Comparison of ENCODE assay signal across 8 mouse cellular contexts in genomic region chr10:88983444-88983843, GRCm38 (mm10).
DNase-seq lines count a peak whose midpoint lies in the region; ATAC-seq and TF ChIP-seq lines count a peak whose summit lies in the region.

No protein-coding gene starts in this region.

- no peak for ATAC-seq in hindbrain, embryonic 11.5 days (ENCODE audit: low FRiP score)
- ATAC-seq in hindbrain, embryonic 16.5 days = no peak
- no peak for ATAC-seq in lung, postnatal 0 days
- no peak for ATAC-seq in inflammation-experienced regulatory T-cells, adult 6 months
- no peak for ATAC-seq in erythroblast, adult 5-6 weeks (replicated peaks; ENCODE audit: low FRiP score, poor library complexity, severe bottlenecking)

- DNase-seq in hindbrain, embryonic 11.5 days (ENCODE audit: low spot score) = peak; percentile 36
- DNase-seq in 3T3-L1 (ENCODE audit: low read depth, low spot score) (peak; percentile 42), NIH3T3 (ENCODE audit: low read depth) (peak; percentile 66)
- peak; percentile 2 for DNase-seq in forelimb bud, embryonic 11.5 days (ENCODE audit: low read depth, low spot score)
- DNase-seq in lung, postnatal 0 days (ENCODE audit: low spot score) = no peak

- no peaks in the 10 kb centered on the region for H3K27me3 ChIP-seq in hindbrain, embryonic 11.5 days (ENCODE audit: control insufficient read depth, insufficient read depth, low read length)
- H3K27me3 ChIP-seq in hindbrain, embryonic 16.5 days (replicated peaks; ENCODE audit: control insufficient read depth, insufficient read depth, low read length) = no peaks in the 10 kb centered on the region
- no peaks in the 10 kb centered on the region for H3K27me3 ChIP-seq in lung, postnatal 0 days (replicated peaks; ENCODE audit: insufficient read depth, low read length)

- WGBS in hindbrain, embryonic 11.5 days = 33% methylated on average over 8 of the region's 8 CpGs
- WGBS in hindbrain, embryonic 16.5 days = 34% methylated on average over 8 of the region's 8 CpGs
- WGBS in lung, postnatal 0 days = 26% methylated on average over 8 of the region's 8 CpGs

- no peak overlapping the region for H3K4me2 ChIP-seq in hindbrain, embryonic 11.5 days (replicated peaks; ENCODE audit: low read depth, low read length)
- H3K4me2 ChIP-seq in hindbrain, embryonic 16.5 days (ENCODE audit: low read length) = no peak overlapping the region
- no peak overlapping the region for H3K4me2 ChIP-seq in lung, postnatal 0 days (replicated peaks; ENCODE audit: low read depth, low read length)

- no peaks in the 10 kb centered on the region for H3K4me1 ChIP-seq in hindbrain, embryonic 11.5 days (replicated peaks; ENCODE audit: control insufficient read depth, insufficient read depth, low read length)
- H3K4me1 ChIP-seq in hindbrain, embryonic 16.5 days (ENCODE audit: control insufficient read depth, insufficient read depth, low read depth, low read length) = no peaks in the 10 kb centered on the region
- H3K4me1 ChIP-seq in lung, postnatal 0 days (ENCODE audit: insufficient read depth, low read depth, low read length) = no peaks in the 10 kb centered on the region

- H3K27ac ChIP-seq in hindbrain, embryonic 11.5 days (ENCODE audit: low read depth, low read length) = no peak overlapping the region
- no peak overlapping the region for H3K27ac ChIP-seq in hindbrain, embryonic 16.5 days (ENCODE audit: low read depth, low read length)
- H3K27ac ChIP-seq in lung, postnatal 0 days (ENCODE audit: low read length) = no peak overlapping the region

- H3K9ac ChIP-seq in hindbrain, embryonic 11.5 days (ENCODE audit: low read depth, low read length) = no peak overlapping the region
- H3K9ac ChIP-seq in hindbrain, embryonic 16.5 days (ENCODE audit: low read depth, low read length) = no peak overlapping the region
- no peak overlapping the region for H3K9ac ChIP-seq in lung, postnatal 0 days (replicated peaks; ENCODE audit: low read depth)

- TF ChIP-seq CTCF in lung, postnatal 0 days (IDR thresholded peaks at IDR 0.05) = peak; percentile 53

- H3K9me3 ChIP-seq in hindbrain, embryonic 11.5 days (ENCODE audit: control insufficient read depth, low read length) = no peaks in the 10 kb centered on the region
- no peaks in the 10 kb centered on the region for H3K9me3 ChIP-seq in hindbrain, embryonic 16.5 days (ENCODE audit: control insufficient read depth, low read length)
- no peaks in the 10 kb centered on the region for H3K9me3 ChIP-seq in lung, postnatal 0 days (ENCODE audit: low read length)

- H3K4me3 ChIP-seq in hindbrain, embryonic 11.5 days (ENCODE audit: low read depth, low read length) = no peak overlapping the region
- H3K4me3 ChIP-seq in hindbrain, embryonic 16.5 days (ENCODE audit: low read length) = no peak overlapping the region
- H3K4me3 ChIP-seq in lung, postnatal 0 days (ENCODE audit: low read depth, low read length) = no peak overlapping the region

- TF ChIP-seq EP300 in lung, postnatal 0 days (IDR thresholded peaks at IDR 0.05) = no peak

- no peaks in the 10 kb centered on the region for H3K36me3 ChIP-seq in hindbrain, embryonic 11.5 days (ENCODE audit: control insufficient read depth, insufficient read depth, low read length)
- no peaks in the 10 kb centered on the region for H3K36me3 ChIP-seq in hindbrain, embryonic 16.5 days (ENCODE audit: control insufficient read depth, insufficient read depth, low read length)
- no peaks in the 10 kb centered on the region for H3K36me3 ChIP-seq in lung, postnatal 0 days (ENCODE audit: insufficient read depth, low read length)
